Mouse (Mus musculus) forebrain, postnatal 0 days (tissue): ENCODE measurements around the gene Olfr1279. TPM values are rescaled to one million over a fixed set of nuclear protein-coding genes. Genes with fewer than 3 reads are reported as not detected.
"Not testable (repeated sequence)": the region's sequence is repeated elsewhere in the genome, so short reads cannot be mapped to it uniquely, and the experiment has no call there.

Experiments used
- ATAC-seq: fragments of 200-750 bp; cut with Nextera tagmentation; 2 replicates; pipeline ENCODE4 v1.8.0; 2017; ENCODE audit warnings: mild to moderate bottlenecking, moderate library complexity
- DNase-seq: peaks from one replicate; pipeline ENCODE4 v3.0.0-alpha.2; 2015
- H3K27ac ChIP-seq: fragments of 300-500 bp; sonication (generic); 2 replicates; pipeline ENCODE4 v1.5.1; 2014; ENCODE audit warnings: low read depth, mild to moderate bottlenecking, antibody characterized with exemption, low read length, moderate library complexity, mixed read lengths
- H3K27me3 ChIP-seq: fragments of 300-500 bp; sonication (generic); 2 replicates; pipeline ENCODE4 v1.6.1; 2014; ENCODE audit warnings: mild to moderate bottlenecking, low read length, mixed read lengths; ENCODE audit not compliant: insufficient read depth
- H3K36me3 ChIP-seq: fragments of 300-500 bp; sonication (generic); 2 replicates; pipeline ENCODE4 v1.6.1; 2014; ENCODE audit warnings: mild to moderate bottlenecking, moderate library complexity; ENCODE audit not compliant: insufficient read depth
- H3K4me1 ChIP-seq: fragments of 300-500 bp; sonication (generic); 2 replicates; pipeline ENCODE4 v1.6.1; 2014; ENCODE audit warnings: antibody characterized with exemption; ENCODE audit not compliant: insufficient read depth
- H3K4me2 ChIP-seq: fragments of 300-500 bp; sonication (generic); 2 replicates; pipeline ENCODE4 v1.6.1; 2014; ENCODE audit warnings: low read depth, mild to moderate bottlenecking, moderate library complexity
- H3K4me3 ChIP-seq: fragments of 300-500 bp; sonication (generic); 2 replicates; pipeline ENCODE4 v1.5.1; 2014; ENCODE audit warnings: low read depth, low read length, mixed read lengths
- H3K9ac ChIP-seq: fragments of 300-500 bp; sonication (generic); 2 replicates; pipeline ENCODE4 v1.6.1; 2014; ENCODE audit warnings: mild to moderate bottlenecking
- H3K9me3 ChIP-seq: fragments of 300-500 bp; sonication (generic); 2 replicates; pipeline ENCODE4 v1.6.1; 2016; ENCODE audit warnings: low read length
- CTCF ChIP-seq: sonication (generic); IDR thresholded peaks from 2 replicates; pipeline ENCODE4 v1.5.1; 2016; ENCODE audit warnings: antibody characterized with exemption, control low read depth, low read depth
- WGBS: fragments of 180-500 bp; shearing (Covaris S2); extraction: QIAGEN DNeasy Blood & Tissue Kit; methylation state at CpG from one replicate; pipeline ENCODE4 v1.1.7; 2014; 5-methylcytosine and 5-hydroxymethylcytosine counted together
- polyA plus RNA-seq: library from polyadenylated mRNA; unstranded; fragments of >200 nt; fragmentation: Nextera tagmentation; extraction: Ambion mirVana; gene quantifications from 2 replicates; pipeline ENCODE4 v1.2.1, GENCODE M21; 2015
- total RNA-seq: library from RNA; depleted of rRNA; stranded (reverse); fragments of >200 nt; gene quantifications from 2 replicates; pipeline ENCODE4 v1.2.3, GENCODE M21; 2014; rRNA removed

Gene Olfr1279
- total RNA-seq (not detected in 2 replicates), polyA plus RNA-seq (not detected in 2 replicates)

- Histone ChIP-seq H3K27me3 (no peaks in the 10 kb centered on the region), H3K9me3 (no peaks in the 10 kb centered on the region), H3K4me1 (no peaks in the 10 kb centered on the region), H3K9ac (no peak within 1 kb of the TSS), H3K4me3 (no peak within 1 kb of the TSS), H3K36me3 (no peaks in the 10 kb centered on the region), H3K4me2 (no peak within 1 kb of the TSS), H3K27ac (no peak within 1 kb of the TSS)
- DNase-seq (no peak), ATAC-seq (no peak)
- no peak for TF ChIP-seq CTCF
Observed at GRCm38 (mm10) chr2:111300374-111300773, at the start of gene Olfr1279. TSS of gene Olfr1279 (plus strand) at chr2:111300635.

- H3K4me1 ChIP-seq: no peaks in the 10 kb centered on the region
- H3K36me3 ChIP-seq: no peaks in the 10 kb centered on the region
- DNase-seq (no peak), ATAC-seq (no peak)
- TF ChIP-seq CTCF: no peak
- no peaks in the 10 kb centered on the region for H3K27me3 ChIP-seq
- H3K9ac ChIP-seq: no peak within 1 kb of the TSS
- no peak within 1 kb of the TSS for H3K27ac ChIP-seq
- no peaks in the 10 kb centered on the region for H3K9me3 ChIP-seq
- H3K4me2 ChIP-seq: no peak within 1 kb of the TSS
- no peak within 1 kb of the TSS for H3K4me3 ChIP-seq
Observed at GRCm38 (mm10) chr2:111254216-111254615, 46.2 kb upstream of the Olfr1279 start, which contains the start of gene Olfr1276. TSS of gene Olfr1276 (plus strand) at chr2:111254516.

DNA sequence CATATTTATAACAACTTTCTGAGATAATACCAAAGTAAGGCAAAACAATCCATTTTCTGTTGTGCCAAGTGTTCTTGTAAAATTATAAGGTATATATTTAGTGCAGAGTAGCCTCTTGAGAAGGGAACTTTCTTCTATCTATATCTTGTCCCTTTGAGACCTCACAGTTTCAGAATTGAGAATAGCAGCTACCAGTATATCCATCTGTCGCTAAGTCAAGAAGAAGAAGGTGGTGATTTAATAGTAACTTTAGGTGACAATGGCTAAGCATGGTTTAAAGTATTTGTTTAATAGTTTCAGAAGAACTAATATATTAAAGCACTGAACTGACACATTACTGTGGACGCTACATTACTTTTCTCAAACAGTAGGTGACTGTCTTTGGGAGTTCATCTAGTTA, 26.4 kb upstream of the Olfr1279 start, which contains the start of gene Olfr1277:
Gene Olfr1277, minus strand, starts transcription at position 101 of the 400 bp plus-strand sequence.
- Histone ChIP-seq H3K4me1 (no peaks in the 10 kb centered on the region), H3K9ac (no peak within 1 kb of the TSS), H3K27me3 (no peaks in the 10 kb centered on the region), H3K9me3 (no peaks in the 10 kb centered on the region), H3K36me3 (no peaks in the 10 kb centered on the region), H3K27ac (no peak within 1 kb of the TSS), H3K4me3 (no peak within 1 kb of the TSS), H3K4me2 (no peak within 1 kb of the TSS)
- TF ChIP-seq CTCF: no peak
- no peak for ATAC-seq
- WGBS: 79% methylated on average over 2 of the region's 2 CpGs
- DNase-seq: no peak

DNA sequence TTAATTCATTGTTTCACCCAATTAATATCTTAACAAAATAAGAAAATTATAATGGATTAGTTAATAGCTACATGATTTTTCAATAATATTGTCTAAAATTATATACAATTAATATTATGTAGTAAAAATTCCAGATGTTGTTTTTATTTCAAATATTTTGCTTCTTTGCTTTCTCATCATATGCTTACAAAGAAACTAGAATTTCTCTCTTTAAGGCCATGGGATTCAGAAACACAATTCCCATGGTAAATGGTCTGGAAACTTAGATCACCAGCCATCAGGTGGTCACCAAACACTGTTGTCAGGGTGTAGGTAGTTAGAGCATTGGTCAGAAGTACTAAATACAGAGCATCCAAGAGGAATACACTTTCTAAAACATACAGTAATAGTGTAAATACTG, 10.6 kb upstream of the Olfr1279 start, which contains the start of gene Olfr1278:
Gene Olfr1278, plus strand, starts transcription at position 301 of the 400 bp plus-strand sequence.
- no peaks in the 10 kb centered on the region for H3K9me3 ChIP-seq
- no peak within 1 kb of the TSS for H3K9ac ChIP-seq
- H3K27ac ChIP-seq: no peak within 1 kb of the TSS
- H3K36me3 ChIP-seq: no peaks in the 10 kb centered on the region
- H3K4me3 ChIP-seq: no peak within 1 kb of the TSS
- ATAC-seq (no peak), DNase-seq (no peak)
- no peak within 1 kb of the TSS for H3K4me2 ChIP-seq
- no peaks in the 10 kb centered on the region for H3K27me3 ChIP-seq
- H3K4me1 ChIP-seq: no peaks in the 10 kb centered on the region
- no peak for TF ChIP-seq CTCF

DNA sequence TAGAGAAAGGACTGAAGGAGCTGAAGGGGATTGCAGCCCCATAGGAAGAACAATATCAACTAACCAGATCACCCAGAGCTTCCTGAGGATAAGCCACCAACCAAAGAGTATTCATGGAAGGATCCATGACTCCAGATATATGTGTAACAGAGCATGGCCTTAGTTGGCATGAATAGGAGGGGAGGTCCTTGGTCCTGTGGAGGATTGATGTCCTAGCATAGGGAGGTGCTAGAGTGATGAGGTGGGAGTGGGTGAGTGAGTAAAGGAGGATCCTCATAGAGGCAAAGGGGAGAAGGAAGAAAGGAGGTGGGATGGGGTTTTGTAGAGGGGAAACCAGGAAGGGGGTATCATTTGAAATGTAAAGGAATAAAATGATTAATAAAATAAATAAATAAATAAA, 1.9 kb upstream of the Olfr1279 start:
- Histone ChIP-seq H3K27ac (no peak overlapping the region), H3K4me1 (no peaks in the 10 kb centered on the region), H3K4me3 (no peak overlapping the region), H3K9ac (no peak overlapping the region), H3K4me2 (no peak overlapping the region), H3K36me3 (no peaks in the 10 kb centered on the region), H3K9me3 (no peaks in the 10 kb centered on the region), H3K27me3 (no peaks in the 10 kb centered on the region)
- no peak for DNase-seq
- TF ChIP-seq CTCF: no peak
- ATAC-seq: no peak

DNA sequence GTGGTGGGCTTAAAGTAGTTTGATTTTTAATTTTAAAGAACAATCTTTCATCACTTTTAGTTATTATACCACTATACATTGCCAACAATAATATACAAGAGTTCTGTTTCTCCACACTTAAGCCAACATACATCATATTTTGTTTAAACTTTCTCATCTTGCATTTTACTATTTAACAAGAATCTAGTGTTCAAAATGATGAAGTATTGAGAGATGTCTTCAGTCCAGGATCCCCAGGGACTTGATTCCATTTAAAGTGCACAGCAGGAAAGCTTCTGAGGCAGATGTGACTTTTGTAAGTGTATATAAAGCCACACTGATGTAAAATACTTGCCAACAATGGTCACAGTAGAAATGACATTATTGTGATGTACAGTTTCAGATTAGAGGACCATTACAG, 13.3 kb downstream of the Olfr1279 start, which contains the start of gene Olfr1280:
Gene Olfr1280, plus strand, starts transcription at position 301 of the 400 bp plus-strand sequence.
- Histone ChIP-seq H3K9me3 (no peaks in the 10 kb centered on the region), H3K4me2 (no peak within 1 kb of the TSS), H3K4me1 (no peaks in the 10 kb centered on the region), H3K9ac (no peak within 1 kb of the TSS), H3K27ac (no peak within 1 kb of the TSS), H3K27me3 (no peaks in the 10 kb centered on the region), H3K4me3 (no peak within 1 kb of the TSS), H3K36me3 (no peaks in the 10 kb centered on the region)
- no peak for TF ChIP-seq CTCF
- DNase-seq: no peak
- ATAC-seq: no peak

- Histone ChIP-seq H3K27me3 (no peaks in the 10 kb centered on the region), H3K36me3 (no peaks in the 10 kb centered on the region), H3K9me3 (no peaks in the 10 kb centered on the region), H3K4me2 (no peak within 1 kb of the TSS), H3K4me3 (no peak within 1 kb of the TSS), H3K4me1 (no peaks in the 10 kb centered on the region), H3K27ac (no peak within 1 kb of the TSS), H3K9ac (no peak within 1 kb of the TSS)
- DNase-seq (no peak), ATAC-seq (no peak)
- no peak for TF ChIP-seq CTCF
- 75% methylated on average over 2 of the region's 2 CpGs for WGBS
Observed at GRCm38 (mm10) chr2:111326220-111326619, 25.8 kb downstream of the Olfr1279 start, which contains the start of gene Olfr1281. TSS of gene Olfr1281 (plus strand) at chr2:111326520.

DNA sequence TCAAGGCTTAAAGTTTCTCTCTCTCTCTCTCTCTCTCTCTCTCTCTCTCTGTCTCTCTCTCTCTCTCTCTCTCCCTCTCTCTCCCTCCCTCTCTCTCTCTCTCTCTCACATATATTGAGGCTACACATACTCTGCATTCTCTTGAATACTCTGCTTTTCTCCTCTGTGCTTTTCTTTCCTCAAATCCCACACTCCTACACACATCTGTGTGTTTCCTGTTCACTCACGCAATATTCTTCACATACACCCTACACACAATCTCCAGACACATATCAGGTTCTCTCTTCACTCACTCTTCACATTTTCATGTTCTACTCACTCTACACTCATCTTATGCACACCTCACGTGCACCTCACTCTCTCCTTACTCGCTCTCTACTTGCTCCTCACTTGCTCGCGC, 33.3 kb downstream of the Olfr1279 start:
- not testable (repeated sequence) for H3K4me3 ChIP-seq, H3K9ac ChIP-seq, ATAC-seq, H3K4me1 ChIP-seq, H3K4me2 ChIP-seq, H3K27ac ChIP-seq, DNase-seq, H3K27me3 ChIP-seq, H3K36me3 ChIP-seq, H3K9me3 ChIP-seq
- 91% methylated on average over 5 of the region's 5 CpGs for WGBS
